Mouse (Mus musculus): ENCODE measurements around the gene Rbm42.

GRCm38 (mm10) chr7:30626647-30627046 is 23.5 kb downstream of the Rbm42 start:
- TF ChIP-seq ZNF384 (IDR thresholded peaks at IDR 0.05; ENCODE audit: low read depth, low read length) (no peak), CTCF (conservative IDR thresholded peaks at IDR 0.05 in 1 of 2, IDR thresholded peaks at IDR 0.05 in 1 of 2; ENCODE audit: low read depth in 2 of 2, low read length in 2 of 2) (no peak), POLR2A (IDR thresholded peaks at IDR 0.05; ENCODE audit: low read depth, low read length) (no peak), ZKSCAN1 (IDR thresholded peaks at IDR 0.05; ENCODE audit: borderline replicate concordance, low read depth, low read length) (no peak), HCFC1 (IDR thresholded peaks at IDR 0.05; ENCODE audit: low read depth, low read length) (no peak), E2F4 (IDR thresholded peaks at IDR 0.05; ENCODE audit: insufficient replicate concordance, low read depth, low read length) (no peak), MXI1 (IDR thresholded peaks at IDR 0.05; ENCODE audit: low read depth, low read length) (no peak), MAX (IDR thresholded peaks at IDR 0.05; ENCODE audit: low read length) (no peak), MAFK (IDR thresholded peaks at IDR 0.05; ENCODE audit: insufficient replicate concordance, low read length) (no peak), USF2 (conservative IDR thresholded peaks at IDR 0.05; ENCODE audit: low read depth, low read length) (no peak)

All from CH12.LX (cell line).